Mouse (Mus musculus) C2C12 (cell line): ENCODE measurements around the gene Cyp46a1.

Experiments used
- CTCF ChIP-seq: IDR thresholded peaks from one replicate; pipeline ENCODE4 v1.5.1; 2011; ENCODE audit not compliant: control insufficient read depth, insufficient read depth, insufficient read length
- FOSL1 ChIP-seq: IDR thresholded peaks from one replicate; pipeline ENCODE4 v1.8.0; 2011; ENCODE audit warnings: mild to moderate bottlenecking, low read length; ENCODE audit not compliant: poor library complexity, insufficient read depth, severe bottlenecking
- MYOG ChIP-seq: IDR thresholded peaks from one replicate; pipeline ENCODE4 v1.6.1; 2011; ENCODE audit not compliant: control insufficient read depth, insufficient read length; ENCODE audit errors: extremely low read depth
- USF1 ChIP-seq: IDR thresholded peaks from one replicate; pipeline ENCODE4 v1.6.1; 2011; ENCODE audit warnings: low read depth, mild to moderate bottlenecking, control low read depth, moderate library complexity

DNA sequence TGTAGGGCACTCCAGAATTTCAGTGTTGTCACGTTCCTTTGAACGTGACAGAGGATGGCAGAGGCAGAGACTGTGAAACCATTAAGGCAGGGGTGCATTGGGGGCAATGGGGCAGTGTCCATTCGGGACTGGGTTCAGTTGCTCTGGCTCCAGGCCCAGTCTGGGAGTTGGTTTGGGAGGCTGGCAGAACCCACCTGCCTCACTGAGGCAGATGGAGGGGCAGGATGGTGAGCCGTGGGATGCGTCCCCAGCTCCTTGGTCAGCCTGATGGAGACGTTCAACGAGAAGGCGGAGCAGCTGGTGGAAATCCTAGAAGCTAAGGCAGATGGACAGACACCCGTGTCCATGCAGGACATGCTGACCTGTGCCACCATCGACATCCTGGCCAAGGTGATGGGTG lies 16.8 kb downstream of the Cyp46a1 start:
- TF ChIP-seq USF1 (no peak), CTCF (no peak), FOSL1 (no peak), MYOG (no peak)
